Mouse (Mus musculus) ES-E14 (cell line): ENCODE results near the gene Cdkl1. TPM values are rescaled to one million over a fixed set of nuclear protein-coding genes. Genes with fewer than 3 reads are reported as not detected.

Source experiments
- DNase-seq: peaks from one replicate; pipeline ENCODE4 v3.0.0-alpha.2; 2013; ENCODE audit warnings: low read depth, low spot score
- H3K27ac ChIP-seq: 2 replicates; pipeline ENCODE4 v1.5.1; 2012; ENCODE audit warnings: low read depth, mild to moderate bottlenecking, low read length, moderate library complexity, mixed read lengths; ENCODE audit not compliant: poor library complexity, insufficient read depth, severe bottlenecking
- H3K36me3 ChIP-seq: 2 replicates; pipeline ENCODE4 v1.6.1; 2012; ENCODE audit warnings: mild to moderate bottlenecking, low read length, moderate library complexity, mixed read lengths; ENCODE audit not compliant: control insufficient read depth, poor library complexity, insufficient read depth, severe bottlenecking
- H3K4me1 ChIP-seq, 2 experiments: fragments of 150-350 bp in 1 of 2; sonication (generic) in 1 of 2; 2 replicates each; pipeline ENCODE4 v1.6.1; 2012; ENCODE audit warnings: low read length in 2 of 2, mild to moderate bottlenecking in 1 of 2, mixed read lengths in 1 of 2; ENCODE audit not compliant: control insufficient read depth in 2 of 2, insufficient read depth in 2 of 2, poor library complexity in 1 of 2
- H3K4me3 ChIP-seq, 2 experiments: fragments of 150-350 bp in 1 of 2; sonication (generic) in 1 of 2; 2 replicates each; pipeline ENCODE4 v1.5.1; 2012; ENCODE audit warnings: low read length in 2 of 2, low read depth in 1 of 2, mild to moderate bottlenecking in 1 of 2, mixed read lengths in 1 of 2; ENCODE audit not compliant: insufficient read depth in 1 of 2, poor library complexity in 1 of 2, severe bottlenecking in 1 of 2
- H3K9ac ChIP-seq: 2 replicates; pipeline ENCODE4 v1.6.1; 2012; ENCODE audit warnings: low read depth, mild to moderate bottlenecking, low read length, mixed read lengths; ENCODE audit not compliant: poor library complexity, insufficient read depth, severe bottlenecking
- H3K9me3 ChIP-seq: fragments of 150-350 bp; sonication (generic); 2 replicates; pipeline ENCODE4 v1.6.1; 2012; ENCODE audit warnings: low read depth, mild to moderate bottlenecking, low read length; ENCODE audit not compliant: control insufficient read depth, insufficient read depth
- CHD2 ChIP-seq: IDR thresholded peaks from 2 replicates; pipeline ENCODE4 v1.6.1; 2014; ENCODE audit warnings: mild to moderate bottlenecking, low read depth, low read length, inconsistent platforms
- HCFC1 ChIP-seq: IDR thresholded peaks from 2 replicates; pipeline ENCODE4 v1.6.1; 2012; ENCODE audit warnings: low read length, inconsistent platforms, borderline replicate concordance; ENCODE audit not compliant: insufficient read depth
- MAFK ChIP-seq: IDR thresholded peaks from 2 replicates; pipeline ENCODE4 v1.6.1; 2014; ENCODE audit warnings: mild to moderate bottlenecking, low read depth, low read length, inconsistent platforms; ENCODE audit not compliant: insufficient read depth
- ZC3H11A ChIP-seq: IDR thresholded peaks from 2 replicates; pipeline ENCODE4 v1.6.1; 2012; ENCODE audit warnings: low read depth, mild to moderate bottlenecking, inconsistent platforms, low read length, borderline replicate concordance
- ZNF384 ChIP-seq: IDR thresholded peaks from 2 replicates; pipeline ENCODE4 v1.6.1; 2012; ENCODE audit warnings: low read depth, low read length, inconsistent platforms
- in situ Hi-C, 2 experiments: fragments of 600-800 bp; cut with MboI; formaldehyde crosslinking; loops; one replicate each; pipeline ENCODE4 v1.15.1; 2025; ENCODE audit warnings: low sequenced_read_pairs in 2 of 2, inconsistent platforms in 1 of 2; ENCODE audit not compliant: unreplicated experiment in 2 of 2
- total RNA-seq: library from RNA; depleted of rRNA; stranded (reverse); fragments of 300-350 nt; gene quantifications from 2 replicates; pipeline ENCODE4 v1.2.3, GENCODE M21; 2012

The Cdkl1 gene
- total RNA-seq, 1 experiment: 3.0 TPM

- no peak overlapping the region for H3K9ac ChIP-seq
- H3K4me3 ChIP-seq: no peak overlapping the region
- TF ChIP-seq ZNF384 (no peak), CHD2 (no peak), HCFC1 (no peak), MAFK (no peak), ZC3H11A (no peak)
- H3K4me1 ChIP-seq: no peaks in the 10 kb centered on the region
- no peak overlapping the region for H3K27ac ChIP-seq
- in situ Hi-C loops: no loop called here
- DNase-seq: no peak
- H3K9me3 ChIP-seq: no peaks in the 10 kb centered on the region
- no peaks in the 10 kb centered on the region for H3K36me3 ChIP-seq
Observed at GRCm38 (mm10) chr12:69781935-69782650, 9.0 kb downstream of the Cdkl1 start.

- no peak overlapping the region for H3K9ac ChIP-seq
- no peak overlapping the region for H3K4me3 ChIP-seq
- in situ Hi-C loops: no loop called here
- no peak overlapping the region for H3K27ac ChIP-seq
- H3K4me1 ChIP-seq: no peaks in the 10 kb centered on the region
- no peak for DNase-seq
- no peak for TF ChIP-seq ZC3H11A
- no peak for TF ChIP-seq MAFK
- TF ChIP-seq ZNF384: no peak
- no peak for TF ChIP-seq CHD2
- no peak for TF ChIP-seq HCFC1
- no peaks in the 10 kb centered on the region for H3K36me3 ChIP-seq
- H3K9me3 ChIP-seq: no peaks in the 10 kb centered on the region
Observed at GRCm38 (mm10) chr12:69781480-69781879, 9.6 kb downstream of the Cdkl1 start.

GRCm38 (mm10) chr12:69777957-69778356, 13.1 kb downstream of the Cdkl1 start:
- H3K9me3 ChIP-seq: no peaks in the 10 kb centered on the region
- H3K9ac ChIP-seq: no peak overlapping the region
- in situ Hi-C loops: no loop called here
- no peaks in the 10 kb centered on the region for H3K36me3 ChIP-seq
- no peak overlapping the region for H3K4me3 ChIP-seq
- no peak for DNase-seq
- H3K27ac ChIP-seq: no peak overlapping the region
- no peak for TF ChIP-seq ZC3H11A
- no peaks in the 10 kb centered on the region for H3K4me1 ChIP-seq

DNA sequence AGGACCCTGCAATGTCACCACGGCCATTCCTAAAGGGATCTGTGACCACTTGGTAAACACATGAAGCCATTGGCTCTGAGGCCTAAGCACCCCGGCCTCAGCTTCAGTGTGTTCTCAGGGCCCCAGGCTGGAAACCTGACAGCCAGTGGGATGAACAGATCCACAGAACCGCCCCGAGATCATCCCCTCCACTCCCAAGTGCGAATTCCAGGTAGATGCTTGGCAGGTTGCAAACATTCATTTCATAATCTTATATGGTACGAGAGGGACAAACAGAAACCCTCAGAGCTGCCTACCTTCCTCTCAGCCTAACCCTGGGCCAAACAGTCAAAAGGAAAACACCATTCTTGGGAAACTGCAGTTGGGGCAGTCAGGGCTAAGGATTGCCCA, 13.7 kb downstream of the Cdkl1 start:
- DNase-seq: no peak
- no peak overlapping the region for H3K4me3 ChIP-seq

More for the DNA sequence above, 13.7 kb downstream of the Cdkl1 start:
- H3K9ac ChIP-seq: no peak overlapping the region
- TF ChIP-seq ZC3H11A (no peak), MAFK (no peak), ZNF384 (no peak), HCFC1 (no peak), CHD2 (no peak)
- H3K36me3 ChIP-seq: no peaks in the 10 kb centered on the region
- in situ Hi-C loops: no loop called here
- H3K9me3 ChIP-seq: no peaks in the 10 kb centered on the region
- no peak overlapping the region for H3K27ac ChIP-seq
- no peaks in the 10 kb centered on the region for H3K4me1 ChIP-seq
